Mouse (Mus musculus) thymus, adult 2 months (tissue): ENCODE measurements at regions not wholly inside any gene's neighbourhood (a gene's known extent, or its start where the extent isn't known, plus 50 kb on each side); places are given as distances from the start of the nearest gene placed in this dataset.

Experiments used
- DNase-seq: peaks from one replicate; pipeline ENCODE4 v3.0.0; 2021
- H3K27ac ChIP-seq: fragments of 200-500 bp; 2 replicates; pipeline ENCODE4 v1.5.1; 2012; ENCODE audit warnings: low read length, control low read depth; ENCODE audit not compliant: control insufficient read depth, insufficient read depth
- H3K27me3 ChIP-seq: fragments of 200-500 bp; 2 replicates; pipeline ENCODE4 v1.6.1; 2012; ENCODE audit warnings: mild to moderate bottlenecking, low read length, moderate library complexity, mixed read lengths; ENCODE audit not compliant: control insufficient read depth, insufficient read depth
- H3K36me3 ChIP-seq: fragments of 200-500 bp; 2 replicates; pipeline ENCODE4 v1.6.1; 2012; ENCODE audit warnings: mild to moderate bottlenecking, low read length, moderate library complexity; ENCODE audit not compliant: control insufficient read depth, insufficient read depth
- H3K4me1 ChIP-seq: fragments of 200-500 bp; replicated peaks from 2 replicates; pipeline ENCODE4 v1.6.1; 2012; ENCODE audit warnings: low read length; ENCODE audit not compliant: control insufficient read depth, insufficient read depth
- H3K4me3 ChIP-seq: fragments of 200-500 bp; 2 replicates; pipeline ENCODE4 v1.5.1; 2012; ENCODE audit warnings: mild to moderate bottlenecking, low read length, control low read depth, moderate library complexity; ENCODE audit not compliant: control insufficient read depth, insufficient read depth
- CTCF ChIP-seq: fragments of 200-500 bp; IDR thresholded peaks from 2 replicates; pipeline ENCODE4 v1.5.1; 2012; ENCODE audit warnings: mild to moderate bottlenecking, control low read depth, low read length, moderate library complexity, borderline replicate concordance; ENCODE audit not compliant: control insufficient read depth, poor library complexity, insufficient read depth; ENCODE audit errors: extremely low read depth
- POLR2A ChIP-seq: fragments of 200-500 bp; IDR thresholded peaks from 2 replicates; pipeline ENCODE4 v1.6.1; 2012; ENCODE audit warnings: mild to moderate bottlenecking, low read length, control low read depth, moderate library complexity; ENCODE audit not compliant: control insufficient read depth, poor library complexity, insufficient read depth; ENCODE audit errors: extremely low read depth
- WGBS: fragments of 180-500 bp; shearing (Covaris S2); methylation state at CpG from one replicate; pipeline ENCODE4 v1.1.7; 2018; 5-methylcytosine and 5-hydroxymethylcytosine counted together

- Histone ChIP-seq H3K36me3 (no peaks in the 10 kb centered on the region), H3K27ac (no peak overlapping the region), H3K4me1 (peaks cover 3% of the 10 kb centered on the region; the same call in 1 of the 2 replicates), H3K27me3 (no peaks in the 10 kb centered on the region), H3K4me3 (no peak overlapping the region)
- DNase-seq = no peak
- 76% methylated on average over 4 of the region's 4 CpGs for whole genome bisulfite sequencing
- TF ChIP-seq CTCF (no peak), POLR2A (no peak)
Measured at GRCm38 (mm10) chr1:164552658-164553057, 94.5 kb upstream of the Atp1b1 start.

GRCm38 (mm10) chr1:164551019-164551418 is 92.9 kb upstream of the Atp1b1 start:
- no peaks in the 10 kb centered on the region for H3K36me3 ChIP-seq
- no peak overlapping the region for H3K4me3 ChIP-seq
- no peak for TF ChIP-seq CTCF
- TF ChIP-seq POLR2A = no peak
- no peak for DNase-seq
- H3K27me3 ChIP-seq = no peaks in the 10 kb centered on the region
- WGBS = 91% methylated on average over 2 of the region's 2 CpGs
- no peak overlapping the region for H3K27ac ChIP-seq
- peaks cover 3% of the 10 kb centered on the region; the same call in 1 of the 2 replicates for H3K4me1 ChIP-seq

GRCm38 (mm10) chr1:164550596-164550995 is 92.4 kb upstream of the Atp1b1 start:
- H3K27me3 ChIP-seq = no peaks in the 10 kb centered on the region
- 96% methylated on average over 3 of the region's 3 CpGs for WGBS
- no peaks in the 10 kb centered on the region for H3K36me3 ChIP-seq
- no peak overlapping the region for H3K4me3 ChIP-seq
- DNase-seq = no peak
- TF ChIP-seq POLR2A = no peak
- no peak overlapping the region for H3K27ac ChIP-seq
- H3K4me1 ChIP-seq = peaks cover 3% of the 10 kb centered on the region; the same call in 1 of the 2 replicates

GRCm38 (mm10) chr1:164548071-164548470 is 89.9 kb upstream of the Atp1b1 start:
- TF ChIP-seq POLR2A = no peak
- TF ChIP-seq CTCF = no peak
- no peak for DNase-seq
- Histone ChIP-seq H3K27ac (no peak overlapping the region), H3K36me3 (no peaks in the 10 kb centered on the region), H3K4me3 (no peak overlapping the region), H3K27me3 (no peaks in the 10 kb centered on the region), H3K4me1 (peaks cover 3% of the 10 kb centered on the region; the same call in 1 of the 2 replicates)
- WGBS = 92% methylated on average over 8 of the region's 8 CpGs

GRCm38 (mm10) chr1:164545843-164546242 is 87.7 kb upstream of the Atp1b1 start:
- 81% methylated on average over 4 of the region's 4 CpGs for WGBS
- H3K27ac ChIP-seq = no peak overlapping the region
- H3K4me1 ChIP-seq = no peaks in the 10 kb centered on the region
- H3K4me3 ChIP-seq = no peak overlapping the region
- DNase-seq = no peak
- TF ChIP-seq POLR2A = no peak
- TF ChIP-seq CTCF = no peak
- H3K36me3 ChIP-seq = no peaks in the 10 kb centered on the region
- no peaks in the 10 kb centered on the region for H3K27me3 ChIP-seq

GRCm38 (mm10) chr1:164543045-164543803 is 85.1 kb upstream of the Atp1b1 start:
- 91% methylated on average over 9 of the region's 9 CpGs for WGBS
- no peak for TF ChIP-seq POLR2A
- Histone ChIP-seq H3K36me3 (no peaks in the 10 kb centered on the region), H3K27me3 (no peaks in the 10 kb centered on the region), H3K4me3 (no peak overlapping the region), H3K4me1 (no peaks in the 10 kb centered on the region), H3K27ac (no peak overlapping the region)
- no peak for DNase-seq

- Histone ChIP-seq H3K27ac (no peak overlapping the region), H3K36me3 (no peaks in the 10 kb centered on the region), H3K27me3 (no peaks in the 10 kb centered on the region), H3K4me3 (no peak overlapping the region), H3K4me1 (no peaks in the 10 kb centered on the region)
- no peak for DNase-seq
- WGBS = 100% methylated on average over 1 of the region's 1 CpGs
- TF ChIP-seq CTCF (no peak), POLR2A (no peak)
Measured at GRCm38 (mm10) chr1:164541711-164542110, 83.6 kb upstream of the Atp1b1 start.
